Mouse (Mus musculus): ENCODE measurements at regions not wholly inside any gene's neighbourhood (a gene's known extent, or its start where the extent isn't known, plus 50 kb on each side); places are given as distances from the start of the nearest gene placed in this dataset.

- TF ChIP-seq POLR2A (IDR thresholded peaks at IDR 0.05; ENCODE audit: extremely low read depth, insufficient read depth, low read length): no peak
- TF ChIP-seq CTCF (IDR thresholded peaks at IDR 0.05; ENCODE audit: extremely low read depth, insufficient read depth, low read length): no peak
- Histone ChIP-seq H3K4me1 (ENCODE audit: control insufficient read depth, insufficient read depth, low read length) (no peaks in the 10 kb centered on the region), H3K27ac (ENCODE audit: insufficient read depth, low read length) (0 out of 2 replicates have a peak overlapping the region, but pooled peaks have one; percentile 9), H3K4me3 (ENCODE audit: insufficient read depth, low read length) (no peak overlapping the region)
Observed at GRCm38 (mm10) chr13:44306275-44307050, 422.8 kb upstream of the Jarid2 start.

- Histone ChIP-seq H3K4me3 (ENCODE audit: insufficient read depth, low read length) (no peak overlapping the region), H3K4me1 (ENCODE audit: control insufficient read depth, insufficient read depth, low read length) (no peaks in the 10 kb centered on the region), H3K27ac (ENCODE audit: insufficient read depth, low read length) (no peak overlapping the region)
- TF ChIP-seq CTCF (IDR thresholded peaks at IDR 0.05; ENCODE audit: extremely low read depth, insufficient read depth, low read length) (no peak), POLR2A (IDR thresholded peaks at IDR 0.05; ENCODE audit: extremely low read depth, insufficient read depth, low read length) (no peak)
Observed at GRCm38 (mm10) chr13:44308227-44308626, 421.0 kb upstream of the Jarid2 start.

- Histone ChIP-seq H3K27ac (ENCODE audit: insufficient read depth, low read length) (no peak overlapping the region), H3K4me3 (ENCODE audit: insufficient read depth, low read length) (no peak overlapping the region), H3K4me1 (ENCODE audit: control insufficient read depth, insufficient read depth, low read length) (peaks cover 1% of the 10 kb centered on the region; the same call in 1 of the 2 replicates)
- TF ChIP-seq POLR2A (IDR thresholded peaks at IDR 0.05; ENCODE audit: extremely low read depth, insufficient read depth, low read length) (no peak), CTCF (IDR thresholded peaks at IDR 0.05; ENCODE audit: extremely low read depth, insufficient read depth, low read length) (no peak)
Observed at GRCm38 (mm10) chr13:44312237-44312636, 417.0 kb upstream of the Jarid2 start.

- Histone ChIP-seq H3K4me3 (ENCODE audit: insufficient read depth, low read length) (no peak overlapping the region), H3K27ac (ENCODE audit: insufficient read depth, low read length) (no peak overlapping the region), H3K4me1 (ENCODE audit: control insufficient read depth, insufficient read depth, low read length) (peaks cover 4% of the 10 kb centered on the region)
- TF ChIP-seq POLR2A (IDR thresholded peaks at IDR 0.05; ENCODE audit: extremely low read depth, insufficient read depth, low read length) (no peak), CTCF (IDR thresholded peaks at IDR 0.05; ENCODE audit: extremely low read depth, insufficient read depth, low read length) (no peak)
Observed at GRCm38 (mm10) chr13:44316747-44317446, 412.4 kb upstream of the Jarid2 start.

GRCm38 (mm10) chr13:44317596-44317995 lies 411.7 kb upstream of the Jarid2 start:
- TF ChIP-seq CTCF (IDR thresholded peaks at IDR 0.05; ENCODE audit: extremely low read depth, insufficient read depth, low read length) (no peak), POLR2A (IDR thresholded peaks at IDR 0.05; ENCODE audit: extremely low read depth, insufficient read depth, low read length) (no peak)
- Histone ChIP-seq H3K27ac (ENCODE audit: insufficient read depth, low read length) (no peak overlapping the region), H3K4me1 (ENCODE audit: control insufficient read depth, insufficient read depth, low read length) (peaks cover 4% of the 10 kb centered on the region), H3K4me3 (ENCODE audit: insufficient read depth, low read length) (no peak overlapping the region)

GRCm38 (mm10) chr13:44319101-44319500 lies 410.2 kb upstream of the Jarid2 start:
- Histone ChIP-seq H3K27ac (ENCODE audit: insufficient read depth, low read length) (no peak overlapping the region), H3K4me1 (ENCODE audit: control insufficient read depth, insufficient read depth, low read length) (peaks cover 4% of the 10 kb centered on the region), H3K4me3 (ENCODE audit: insufficient read depth, low read length) (no peak overlapping the region)
- TF ChIP-seq POLR2A (IDR thresholded peaks at IDR 0.05; ENCODE audit: extremely low read depth, insufficient read depth, low read length) (no peak), CTCF (IDR thresholded peaks at IDR 0.05; ENCODE audit: extremely low read depth, insufficient read depth, low read length) (no peak)

GRCm38 (mm10) chr13:44319511-44319910 lies 409.8 kb upstream of the Jarid2 start:
- no peak overlapping the region for H3K4me3 ChIP-seq (ENCODE audit: insufficient read depth, low read length)
- peaks cover 4% of the 10 kb centered on the region for H3K4me1 ChIP-seq (ENCODE audit: control insufficient read depth, insufficient read depth, low read length)
- no peak overlapping the region for H3K27ac ChIP-seq (ENCODE audit: insufficient read depth, low read length)
- TF ChIP-seq POLR2A (IDR thresholded peaks at IDR 0.05; ENCODE audit: extremely low read depth, insufficient read depth, low read length) (no peak), CTCF (IDR thresholded peaks at IDR 0.05; ENCODE audit: extremely low read depth, insufficient read depth, low read length) (no peak)

GRCm38 (mm10) chr13:44320311-44320710 lies 409.0 kb upstream of the Jarid2 start:
- Histone ChIP-seq H3K4me3 (ENCODE audit: insufficient read depth, low read length) (no peak overlapping the region), H3K4me1 (ENCODE audit: control insufficient read depth, insufficient read depth, low read length) (peaks cover 4% of the 10 kb centered on the region), H3K27ac (ENCODE audit: insufficient read depth, low read length) (no peak overlapping the region)
- TF ChIP-seq CTCF (IDR thresholded peaks at IDR 0.05; ENCODE audit: extremely low read depth, insufficient read depth, low read length): no peak
- TF ChIP-seq POLR2A (IDR thresholded peaks at IDR 0.05; ENCODE audit: extremely low read depth, insufficient read depth, low read length): no peak

- Histone ChIP-seq H3K27ac (ENCODE audit: insufficient read depth, low read length) (no peak overlapping the region), H3K4me3 (ENCODE audit: insufficient read depth, low read length) (no peak overlapping the region), H3K4me1 (ENCODE audit: control insufficient read depth, insufficient read depth, low read length) (peaks cover 4% of the 10 kb centered on the region)
- TF ChIP-seq POLR2A (IDR thresholded peaks at IDR 0.05; ENCODE audit: extremely low read depth, insufficient read depth, low read length) (no peak), CTCF (IDR thresholded peaks at IDR 0.05; ENCODE audit: extremely low read depth, insufficient read depth, low read length) (no peak)
Observed at GRCm38 (mm10) chr13:44321009-44321596, 408.2 kb upstream of the Jarid2 start.
